Mouse (Mus musculus): ENCODE results near the gene Gjd3. TPM values are rescaled to one million over a fixed set of nuclear protein-coding genes. Genes with fewer than 3 reads are reported as not detected.

Gjd3 gene
- polyA plus RNA-seq, 1 experiment from 2014 or later, result not detected

DNA sequence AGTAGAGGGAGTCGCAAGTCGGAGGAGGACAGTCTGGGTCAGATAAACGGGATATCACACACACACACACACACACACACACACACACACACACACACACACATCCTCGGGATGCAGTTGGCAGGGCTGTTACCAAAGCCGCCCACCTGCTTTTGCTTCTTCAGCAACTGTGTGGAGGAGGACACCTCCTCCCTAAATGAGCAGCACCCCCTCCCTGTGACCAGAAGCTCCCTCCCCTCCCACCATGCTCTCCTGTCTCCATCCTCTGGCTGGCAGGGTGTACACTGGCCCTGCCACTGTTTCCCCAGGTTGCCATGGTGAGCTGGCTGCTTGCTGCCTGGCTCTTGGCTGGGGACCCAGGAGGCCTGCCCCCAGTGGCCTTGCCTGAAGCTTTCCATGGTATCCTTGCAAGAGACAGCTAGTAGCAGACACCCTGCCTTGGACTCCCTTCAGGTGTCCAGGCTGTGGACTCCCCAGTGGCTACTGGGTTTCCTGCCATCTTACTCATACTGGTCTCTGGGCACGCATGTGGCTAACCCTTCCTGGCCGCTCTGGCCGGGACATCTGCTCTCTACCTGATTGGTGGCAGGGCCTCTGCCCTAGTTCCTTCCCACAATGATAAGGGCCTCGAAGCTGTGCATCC, 16.2 kb downstream of the Gjd3 start:
- WGBS (ENCODE audit: insufficient replicate concordance), result 29% methylated on average over 9 of the region's 9 CpGs
- no peak for ATAC-seq (ENCODE audit: low read depth)
- Histone ChIP-seq H3K36me3 (ENCODE audit: control insufficient read depth, insufficient read depth) (no peaks in the 10 kb centered on the region), H3K9me3 (replicated peaks; ENCODE audit: control insufficient read depth, low read length) (no peaks in the 10 kb centered on the region), H3K4me1 (ENCODE audit: control insufficient read depth, low read depth, low read length) (peaks cover 40% of the 10 kb centered on the region), H3K4me2 (ENCODE audit: low read depth, low read length) (no peak overlapping the region), H3K27me3 (ENCODE audit: control insufficient read depth, insufficient read depth, low read depth, low read length) (peaks cover 47% of the 10 kb centered on the region), H3K9ac (ENCODE audit: low read depth, low read length) (no peak overlapping the region), H3K4me3 (ENCODE audit: low read depth, low read length) (no peak overlapping the region), H3K27ac (ENCODE audit: low read length) (no peak overlapping the region)

DNA sequence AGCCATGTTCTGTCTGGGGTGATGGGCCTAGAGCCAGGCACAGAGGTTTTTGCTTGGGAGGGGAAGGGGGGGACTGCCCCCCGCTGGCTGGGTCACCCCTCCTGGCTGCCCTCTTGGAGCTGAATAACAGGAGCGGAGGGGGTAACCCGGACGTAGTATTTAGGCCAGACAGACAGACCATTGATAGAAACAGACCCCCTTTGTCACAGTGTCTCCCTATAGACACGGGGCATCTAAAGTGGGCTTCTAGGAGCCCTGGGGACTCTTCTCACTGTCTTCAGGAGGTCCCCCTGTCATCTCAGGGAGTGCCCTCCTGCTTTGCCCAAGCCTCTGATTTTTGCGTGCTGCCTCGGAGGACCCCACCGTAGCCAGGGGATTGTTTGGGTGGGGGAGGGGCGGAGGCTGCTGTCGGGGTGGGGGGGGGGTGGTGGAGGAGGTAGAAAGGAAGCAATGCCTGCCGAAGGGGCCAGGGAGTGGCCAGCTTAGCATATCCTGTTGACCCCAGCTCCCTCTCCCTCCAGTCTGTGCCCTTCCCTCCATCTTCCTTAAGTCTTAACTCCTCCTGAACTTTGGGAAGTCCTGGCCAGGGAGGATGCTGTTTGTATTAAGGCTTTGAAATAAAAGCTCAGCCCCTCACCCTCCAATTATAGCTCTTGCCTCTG, 17.3 kb downstream of the Gjd3 start:
- no peak overlapping the region for H3K4me2 ChIP-seq (ENCODE audit: low read depth, low read length)
- no peak overlapping the region for H3K4me3 ChIP-seq (ENCODE audit: low read depth, low read length)
- peaks cover 45% of the 10 kb centered on the region for H3K4me1 ChIP-seq (ENCODE audit: control insufficient read depth, low read depth, low read length)
- H3K9me3 ChIP-seq (replicated peaks; ENCODE audit: control insufficient read depth, low read length), result no peaks in the 10 kb centered on the region
- 35% methylated on average over 11 of the region's 11 CpGs for WGBS (ENCODE audit: insufficient replicate concordance)
- peaks cover 58% of the 10 kb centered on the region for H3K27me3 ChIP-seq (ENCODE audit: control insufficient read depth, insufficient read depth, low read depth, low read length)
- no peak for ATAC-seq (ENCODE audit: low read depth)
- H3K27ac ChIP-seq (ENCODE audit: low read length), result no peak overlapping the region
- no peak overlapping the region for H3K9ac ChIP-seq (ENCODE audit: low read depth, low read length)
- H3K36me3 ChIP-seq (ENCODE audit: control insufficient read depth, insufficient read depth), result no peaks in the 10 kb centered on the region

DNA sequence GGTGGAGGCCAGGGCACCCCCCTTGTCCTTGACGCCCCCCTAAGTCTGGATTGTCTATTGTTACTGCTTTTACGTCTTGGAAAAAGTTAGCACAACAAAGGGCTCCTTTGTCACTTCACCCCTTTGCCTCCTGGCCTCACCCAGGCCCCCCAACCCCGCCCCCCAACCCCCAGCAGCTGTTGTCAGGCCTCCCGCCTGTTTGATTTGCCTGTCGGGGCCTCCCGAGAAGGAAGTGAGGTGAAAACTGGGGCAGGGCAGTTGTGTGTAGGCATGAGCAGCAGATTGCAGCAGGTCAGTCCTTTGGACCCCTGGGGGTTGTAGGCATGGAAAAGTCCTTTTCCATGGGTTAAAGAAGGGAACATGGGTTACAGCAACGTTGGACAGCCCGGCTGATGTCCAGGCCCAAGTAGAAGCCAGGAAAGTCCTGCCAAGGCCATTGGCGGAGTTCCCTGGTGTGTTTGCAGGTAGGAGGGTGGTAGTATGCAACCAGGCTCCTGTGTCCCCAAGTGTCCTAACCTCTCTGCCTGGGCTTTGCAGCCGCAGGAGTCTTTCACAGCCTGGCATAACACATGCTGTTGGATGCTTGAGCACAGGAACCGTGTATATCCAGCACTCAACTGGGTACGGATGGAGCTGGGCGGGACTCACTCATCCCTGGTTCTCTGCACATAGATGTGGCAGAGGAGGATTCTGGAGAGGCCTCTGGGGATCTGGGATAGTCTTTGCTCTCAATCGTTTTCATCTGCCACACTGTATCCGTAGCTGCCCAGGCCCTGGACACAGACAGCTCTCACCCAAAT, 18.0 kb downstream of the Gjd3 start:
- ATAC-seq (ENCODE audit: low read depth), result no peak
- peaks cover 52% of the 10 kb centered on the region for H3K4me1 ChIP-seq (ENCODE audit: control insufficient read depth, low read depth, low read length)
- no peak overlapping the region for H3K4me3 ChIP-seq (ENCODE audit: low read depth, low read length)
- no peaks in the 10 kb centered on the region for H3K9me3 ChIP-seq (replicated peaks; ENCODE audit: control insufficient read depth, low read length)
- WGBS (ENCODE audit: insufficient replicate concordance), result 37% methylated on average over 15 of the region's 15 CpGs
- peak overlapping the region; percentile 67; the same call in 1 of the 2 replicates for H3K27ac ChIP-seq (ENCODE audit: low read length)
- no peaks in the 10 kb centered on the region for H3K36me3 ChIP-seq (ENCODE audit: control insufficient read depth, insufficient read depth)
- peak overlapping the region; percentile 99; the same call in 1 of the 2 replicates for H3K4me2 ChIP-seq (ENCODE audit: low read depth, low read length)
- peaks cover 65% of the 10 kb centered on the region for H3K27me3 ChIP-seq (ENCODE audit: control insufficient read depth, insufficient read depth, low read depth, low read length)
- H3K9ac ChIP-seq (ENCODE audit: low read depth, low read length), result no peak overlapping the region

GRCm38 (mm10) chr11:98964201-98964615, 18.6 kb downstream of the Gjd3 start:
- Histone ChIP-seq H3K9me3 (replicated peaks; ENCODE audit: control insufficient read depth, low read length) (no peaks in the 10 kb centered on the region), H3K4me2 (ENCODE audit: low read depth, low read length) (peak overlapping the region; percentile 99), H3K36me3 (ENCODE audit: control insufficient read depth, insufficient read depth) (no peaks in the 10 kb centered on the region), H3K27me3 (ENCODE audit: control insufficient read depth, insufficient read depth, low read depth, low read length) (peaks cover 61% of the 10 kb centered on the region), H3K27ac (ENCODE audit: low read length) (peak overlapping the region; percentile 67), H3K9ac (ENCODE audit: low read depth, low read length) (peak overlapping the region; percentile 34; the same call in 1 of the 2 replicates), H3K4me3 (ENCODE audit: low read depth, low read length) (peak overlapping the region; percentile 49), H3K4me1 (ENCODE audit: control insufficient read depth, low read depth, low read length) (peaks cover 57% of the 10 kb centered on the region)
- 28% methylated on average over 6 of the region's 6 CpGs for whole genome bisulfite sequencing (ENCODE audit: insufficient replicate concordance)
- no peak for ATAC-seq (ENCODE audit: low read depth)

- under 1% methylated on average over 31 of the region's 32 CpGs for WGBS (ENCODE audit: insufficient replicate concordance)
- H3K9ac ChIP-seq (ENCODE audit: low read depth, low read length), result peak overlapping the region; percentile 39
- no peaks in the 10 kb centered on the region for H3K9me3 ChIP-seq (replicated peaks; ENCODE audit: control insufficient read depth, low read length)
- peaks cover 58% of the 10 kb centered on the region for H3K4me1 ChIP-seq (ENCODE audit: control insufficient read depth, low read depth, low read length)
- peak; percentile 66 for ATAC-seq (ENCODE audit: low read depth)
- peaks cover 57% of the 10 kb centered on the region for H3K27me3 ChIP-seq (ENCODE audit: control insufficient read depth, insufficient read depth, low read depth, low read length)
- peak overlapping the region; percentile 49 for H3K4me3 ChIP-seq (ENCODE audit: low read depth, low read length)
- peak overlapping the region; percentile 67 for H3K27ac ChIP-seq (ENCODE audit: low read length)
- H3K36me3 ChIP-seq (ENCODE audit: control insufficient read depth, insufficient read depth), result no peaks in the 10 kb centered on the region
- peak overlapping the region; percentile 99 for H3K4me2 ChIP-seq (ENCODE audit: low read depth, low read length)
Measured at GRCm38 (mm10) chr11:98963191-98964021, 19.4 kb downstream of the Gjd3 start.

- Histone ChIP-seq H3K27me3 (ENCODE audit: control insufficient read depth, insufficient read depth, low read depth, low read length) (peaks cover 57% of the 10 kb centered on the region), H3K4me1 (ENCODE audit: control insufficient read depth, low read depth, low read length) (peaks cover 58% of the 10 kb centered on the region), H3K9ac (ENCODE audit: low read depth, low read length) (peak overlapping the region; percentile 39), H3K9me3 (replicated peaks; ENCODE audit: control insufficient read depth, low read length) (no peaks in the 10 kb centered on the region), H3K27ac (ENCODE audit: low read length) (peak overlapping the region; percentile 67; the same call in 1 of the 2 replicates), H3K36me3 (ENCODE audit: control insufficient read depth, insufficient read depth) (no peaks in the 10 kb centered on the region), H3K4me3 (ENCODE audit: low read depth, low read length) (peak overlapping the region; percentile 67), H3K4me2 (ENCODE audit: low read depth, low read length) (peak overlapping the region; percentile 99)
- 6% methylated on average over 12 of the region's 12 CpGs for WGBS (ENCODE audit: insufficient replicate concordance)
- no peak for ATAC-seq (ENCODE audit: low read depth)
Measured at GRCm38 (mm10) chr11:98962421-98963095, 20.3 kb downstream of the Gjd3 start.

DNA sequence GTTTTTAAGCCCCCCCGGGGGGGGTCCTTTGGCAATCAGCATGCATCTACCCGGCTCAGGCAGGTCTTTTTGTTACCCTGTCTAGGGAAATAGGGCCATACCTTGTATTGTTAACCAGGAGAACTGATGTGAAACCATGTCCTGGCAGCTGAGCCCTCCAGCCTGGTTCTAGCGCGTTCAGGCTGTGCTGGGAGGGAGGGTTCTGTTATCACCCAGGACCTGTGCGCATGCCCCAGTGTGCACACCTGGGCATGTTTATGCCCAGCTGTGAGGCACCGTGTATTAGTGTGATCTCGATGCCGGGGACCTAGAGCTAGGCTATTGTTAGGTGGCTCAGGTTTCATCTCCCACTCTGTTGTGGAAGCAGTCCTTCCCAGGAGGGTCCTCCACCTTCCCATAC, 21.1 kb downstream of the Gjd3 start:
- Histone ChIP-seq H3K27ac (ENCODE audit: low read length) (no peak overlapping the region), H3K4me2 (ENCODE audit: low read depth, low read length) (peak overlapping the region; percentile 99), H3K36me3 (ENCODE audit: control insufficient read depth, insufficient read depth) (no peaks in the 10 kb centered on the region), H3K4me3 (ENCODE audit: low read depth, low read length) (peak overlapping the region; percentile 67), H3K9ac (ENCODE audit: low read depth, low read length) (peak overlapping the region; percentile 53; the same call in 1 of the 2 replicates), H3K4me1 (ENCODE audit: control insufficient read depth, low read depth, low read length) (peaks cover 58% of the 10 kb centered on the region), H3K27me3 (ENCODE audit: control insufficient read depth, insufficient read depth, low read depth, low read length) (peaks cover 57% of the 10 kb centered on the region), H3K9me3 (replicated peaks; ENCODE audit: control insufficient read depth, low read length) (no peaks in the 10 kb centered on the region)
- 6% methylated on average over 8 of the region's 8 CpGs for WGBS (ENCODE audit: insufficient replicate concordance)
- ATAC-seq (ENCODE audit: low read depth), result no peak

DNA sequence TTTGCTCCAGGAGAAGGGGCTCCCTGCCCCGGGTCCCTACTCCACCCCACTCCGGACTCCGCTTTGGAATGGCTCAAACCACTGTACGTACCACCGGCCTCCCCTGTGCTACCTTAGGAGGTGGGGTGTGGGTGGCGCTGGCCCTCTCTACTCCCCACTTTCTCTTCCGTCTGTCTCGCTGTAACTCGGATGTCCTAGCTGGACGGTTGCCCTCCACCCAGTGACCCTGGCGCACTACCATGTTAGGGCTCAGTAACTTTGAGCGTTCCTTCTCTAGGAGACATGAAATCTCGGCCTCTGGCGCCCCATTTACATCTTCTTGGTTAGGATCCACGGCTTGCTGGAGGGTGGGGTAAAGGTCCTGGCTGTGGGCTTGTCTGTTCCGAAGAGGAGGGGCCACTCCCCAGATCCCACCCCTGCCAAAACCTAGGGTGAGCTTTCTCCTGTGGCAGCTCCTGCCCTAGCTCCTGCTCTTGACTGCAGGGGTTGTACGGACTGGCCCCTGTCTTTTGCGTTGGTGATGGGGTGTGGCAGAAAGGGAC, 21.7 kb downstream of the Gjd3 start:
- Histone ChIP-seq H3K4me2 (ENCODE audit: low read depth, low read length) (peak overlapping the region; percentile 99), H3K36me3 (ENCODE audit: control insufficient read depth, insufficient read depth) (no peaks in the 10 kb centered on the region), H3K27ac (ENCODE audit: low read length) (peak overlapping the region; percentile 78), H3K9me3 (replicated peaks; ENCODE audit: control insufficient read depth, low read length) (no peaks in the 10 kb centered on the region), H3K4me1 (ENCODE audit: control insufficient read depth, low read depth, low read length) (peaks cover 58% of the 10 kb centered on the region), H3K9ac (ENCODE audit: low read depth, low read length) (peak overlapping the region; percentile 53), H3K4me3 (ENCODE audit: low read depth, low read length) (peak overlapping the region; percentile 67), H3K27me3 (ENCODE audit: control insufficient read depth, insufficient read depth, low read depth, low read length) (peaks cover 57% of the 10 kb centered on the region)
- WGBS (ENCODE audit: insufficient replicate concordance), result 2% methylated on average over 18 of the region's 18 CpGs
- ATAC-seq (ENCODE audit: low read depth), result no peak
